Mouse (Mus musculus) inflammation-experienced regulatory T-cells, adult 6 months (primary cell): Measurements from ENCODE around the gene Fam169a. TPM values are rescaled to one million over a fixed set of nuclear protein-coding genes. Genes with fewer than 3 reads are reported as not detected.
A peak's percentile ranks its signal among the peaks of the same experiment; 100 is the strongest.
"Not testable (repeated sequence)": the region's sequence is repeated elsewhere in the genome, so short reads cannot be mapped to it uniquely, and the experiment has no call there.

Experiments
- ATAC-seq: one replicate; pipeline ENCODE4 v1.8.0; 2017
- polyA plus RNA-seq, 3 experiments: library from polyadenylated mRNA; unstranded; fragments of 100-300 nt; shearing (Covaris generic); gene quantifications; one replicate each; pipeline ENCODE4 v1.2.1; 2017

Gene Fam169a
- polyA plus RNA-seq, 3 experiments from 2014 or later, result 0.23 to 0.75 (median 0.37) TPM

- no peak for ATAC-seq
Observed at GRCm38 (mm10) chr13:97080615-97081014, 13.5 kb downstream of the Fam169a start.

DNA sequence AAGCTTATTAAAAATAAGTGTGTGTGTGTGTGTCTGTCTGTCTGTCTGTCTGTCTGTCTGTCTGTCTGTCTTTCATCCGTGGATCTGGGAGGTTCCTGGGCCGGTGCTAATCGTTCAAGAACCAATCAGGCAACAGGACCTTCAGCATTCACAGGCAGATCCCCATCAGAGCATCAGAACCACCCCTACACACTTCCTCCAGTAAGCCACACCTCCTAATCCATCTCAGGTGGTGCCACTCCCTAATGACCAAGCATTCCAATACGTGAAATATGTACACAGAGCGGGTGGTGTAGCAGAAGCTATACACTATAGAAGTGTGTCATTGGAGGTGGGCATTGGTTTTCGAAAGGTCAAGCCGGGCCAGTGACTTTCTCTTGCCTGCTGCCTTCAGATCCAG is 15.3 kb downstream of the Fam169a start:
- no peak for ATAC-seq

DNA sequence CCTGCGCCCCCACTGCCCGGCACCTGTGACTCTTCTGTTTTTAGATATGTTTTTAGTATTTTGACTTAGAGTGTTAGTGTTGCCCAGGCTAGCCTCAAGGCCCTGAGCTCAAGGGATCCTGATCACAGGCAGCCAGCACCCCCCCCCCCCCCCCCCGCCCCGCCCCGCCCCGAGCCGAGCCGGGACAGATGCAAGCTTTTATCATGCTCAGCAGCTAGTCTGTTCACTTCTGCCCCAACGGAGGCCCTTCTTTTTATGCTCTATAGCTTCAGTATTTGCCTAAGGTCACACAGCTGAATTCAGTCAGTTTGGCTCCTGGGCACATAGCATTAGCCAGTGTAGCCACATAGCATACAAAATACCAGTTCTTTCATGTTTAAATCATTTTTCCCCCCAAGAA is 19.2 kb downstream of the Fam169a start:
- no peak for ATAC-seq

- ATAC-seq, result no peak
Observed at GRCm38 (mm10) chr13:97087421-97087820, 20.3 kb downstream of the Fam169a start.

DNA sequence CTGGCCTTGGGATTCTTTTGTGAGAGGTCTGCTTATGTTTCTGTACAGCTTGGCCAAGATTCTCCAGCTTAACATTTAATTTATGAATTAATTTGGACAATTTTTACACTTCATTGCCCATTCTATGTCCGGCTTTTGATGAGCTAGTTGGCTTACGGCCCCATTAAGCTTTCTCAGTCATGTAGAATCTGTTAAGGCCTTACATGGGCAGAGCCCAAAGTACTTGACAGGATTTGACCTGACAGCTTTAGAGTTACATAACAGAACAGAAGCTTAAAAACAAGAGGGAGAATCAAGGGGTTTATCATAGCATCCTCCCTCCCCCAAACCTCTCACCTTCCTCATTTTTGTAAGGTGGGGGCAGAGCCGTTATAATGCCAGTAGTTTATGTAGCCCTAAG is 21.1 kb downstream of the Fam169a start:
- ATAC-seq, result no peak

DNA sequence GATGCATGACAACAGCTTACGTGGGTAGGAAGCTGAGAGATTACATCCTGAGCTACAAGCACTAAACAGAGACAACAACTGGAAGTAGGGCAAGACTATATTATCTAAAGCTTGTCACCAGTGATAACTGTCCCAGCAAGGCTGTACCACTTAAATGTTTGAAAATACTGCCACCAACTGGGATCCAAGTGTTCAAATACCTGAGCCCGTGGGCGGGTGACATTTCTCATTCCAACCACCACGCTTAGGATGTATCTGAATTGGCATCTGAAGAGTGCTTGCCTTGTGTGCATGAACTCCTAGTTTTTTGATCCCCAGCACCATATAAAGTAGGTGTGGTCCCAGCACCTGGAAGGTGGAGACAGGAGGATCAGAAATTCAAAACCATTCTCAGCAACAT is 28.6 kb downstream of the Fam169a start:
- no peak for ATAC-seq

DNA sequence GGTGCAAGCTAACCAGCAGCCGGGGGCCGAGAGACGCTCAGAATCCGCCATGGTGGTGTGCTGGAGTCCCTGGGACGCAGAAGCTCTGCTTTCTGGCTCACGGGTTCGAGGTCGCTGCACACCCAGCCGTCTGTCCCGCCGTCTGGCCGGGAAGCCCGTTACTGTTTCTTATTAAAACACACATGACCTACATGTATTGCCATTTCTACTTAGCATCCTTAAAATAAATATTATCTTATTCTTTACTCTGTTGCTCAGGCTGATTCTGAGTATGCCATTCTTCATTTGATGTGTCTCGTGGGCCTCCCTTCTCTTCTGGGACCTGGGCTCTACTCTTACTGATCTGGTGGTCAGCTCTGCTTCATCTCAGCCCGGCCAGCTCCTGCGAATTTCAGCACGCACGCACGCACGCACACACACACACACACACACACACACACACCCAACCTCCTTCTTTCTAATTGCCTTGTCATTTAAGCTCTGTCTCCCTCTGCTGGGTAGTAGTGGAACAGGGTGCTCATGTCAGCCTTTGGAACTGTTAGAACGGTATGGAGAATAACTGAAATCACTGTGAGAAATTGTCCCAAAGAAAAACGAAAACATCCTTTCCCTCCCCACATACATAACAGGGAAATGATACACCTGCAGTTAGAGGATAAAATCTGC is 32.2 kb downstream of the Fam169a start, which contains the start of gene Gm6169:
Gene Gm6169, minus strand, starts transcription at position 51 of the 666 bp plus-strand sequence.
- ATAC-seq, result no peak

- no peak for ATAC-seq
Observed at GRCm38 (mm10) chr13:97104996-97105395, 37.9 kb downstream of the Fam169a start.

GRCm38 (mm10) chr13:97107721-97108120 is 40.6 kb downstream of the Fam169a start:
- not testable (repeated sequence) for ATAC-seq

DNA sequence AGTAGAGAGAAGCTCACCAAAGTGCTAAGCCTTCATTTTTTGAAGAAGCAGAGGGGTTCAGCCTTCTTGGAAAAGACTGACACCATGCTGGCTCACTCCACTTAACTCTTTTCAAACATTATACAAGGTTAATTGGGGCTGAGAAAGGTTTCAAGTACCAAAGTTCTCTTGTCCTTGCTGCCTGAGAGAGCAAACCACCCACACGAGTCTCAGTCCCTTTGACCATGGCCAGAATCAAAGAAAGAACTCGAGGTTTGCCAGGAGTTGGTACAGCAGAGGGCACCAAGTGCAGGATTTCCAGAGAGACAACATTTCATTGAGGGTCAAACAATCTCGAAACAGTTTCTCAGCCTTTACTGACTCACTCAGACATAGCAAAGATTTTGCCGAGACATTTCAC is 42.0 kb downstream of the Fam169a start:
- ATAC-seq, result no peak

- no peak for ATAC-seq
Observed at GRCm38 (mm10) chr13:97121341-97121740, 54.3 kb downstream of the Fam169a start.

- ATAC-seq, result not testable (repeated sequence)
Observed at GRCm38 (mm10) chr13:97129654-97130053, 62.6 kb downstream of the Fam169a start.

- ATAC-seq, result not testable (repeated sequence)
Observed at GRCm38 (mm10) chr13:97130413-97130812, 63.3 kb downstream of the Fam169a start.

DNA sequence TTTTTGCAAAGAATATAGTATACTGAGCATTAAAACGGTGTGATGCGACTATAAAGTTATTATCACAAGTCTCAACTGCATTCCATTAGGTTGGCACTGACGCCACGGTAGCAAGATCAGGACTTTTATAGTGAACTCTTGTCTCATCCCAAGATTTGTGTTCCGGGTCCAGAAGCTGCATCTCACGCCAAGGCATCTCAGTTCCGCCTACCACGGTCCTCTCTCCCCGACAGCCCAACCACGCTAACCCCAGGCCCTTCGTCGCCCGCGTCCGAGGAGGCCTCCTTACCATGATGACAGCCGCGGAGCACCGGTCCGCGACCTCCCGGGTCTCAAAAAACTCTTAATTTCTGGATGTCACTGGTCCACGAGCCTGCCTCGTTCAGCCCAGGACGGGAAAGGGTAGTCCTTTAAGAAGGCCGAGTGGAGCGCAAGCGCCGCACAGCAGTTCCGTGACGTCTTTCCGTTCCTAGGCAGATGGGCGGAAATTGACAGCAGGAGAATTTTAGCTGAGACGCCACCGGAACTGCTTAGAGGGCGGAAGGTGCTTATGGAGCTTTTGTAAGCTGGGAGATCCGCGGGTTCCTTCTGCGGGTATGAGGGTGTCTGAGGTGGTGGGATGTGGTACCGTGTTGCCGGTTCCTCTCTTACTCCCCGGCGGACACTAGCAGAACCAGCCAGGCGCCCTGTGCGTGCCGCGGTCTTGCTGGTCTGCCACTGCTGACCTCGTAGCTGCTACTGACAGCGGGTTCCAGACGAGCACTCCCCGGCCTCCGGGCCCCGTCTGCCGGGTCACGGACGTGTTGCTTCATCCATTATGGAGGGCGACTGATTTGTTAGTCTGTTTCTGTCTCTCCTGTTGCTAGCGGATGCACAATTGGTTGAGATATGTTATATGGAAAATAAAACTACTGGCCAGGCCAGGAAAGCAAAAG is 70.6 kb downstream of the Fam169a start, which contains the start of the genes Gfm2 and Nsa2:
Gene Gfm2, plus strand, starts transcription at position 472 of the 935 bp plus-strand sequence.
Gene Nsa2, minus strand, starts transcription at position 472 of the 935 bp plus-strand sequence.
- peak; percentile 97 for ATAC-seq

GRCm38 (mm10) chr13:97138404-97138931 is 71.4 kb downstream of the Fam169a start:
- ATAC-seq, result not testable (repeated sequence)

DNA sequence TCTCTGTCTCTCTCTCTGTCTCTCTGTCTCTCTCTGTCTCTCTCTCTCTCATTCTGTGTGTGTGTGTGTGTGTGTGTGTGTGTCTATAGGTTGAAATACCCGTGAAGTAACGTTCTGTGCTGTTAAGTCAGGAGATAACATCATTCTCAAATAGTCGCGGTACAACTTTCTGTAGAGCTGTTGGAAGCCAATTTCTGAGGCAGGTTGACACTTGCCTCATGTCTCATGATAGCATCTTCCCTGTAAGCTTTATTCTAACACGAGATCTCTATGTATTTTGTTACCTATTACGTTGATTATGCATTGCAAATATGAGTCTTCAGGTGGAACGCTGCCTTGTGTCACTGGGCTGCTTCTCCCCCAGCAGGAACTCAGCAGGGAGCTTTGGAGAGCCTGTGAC is 75.2 kb downstream of the Fam169a start:
- ATAC-seq, result no peak

DNA sequence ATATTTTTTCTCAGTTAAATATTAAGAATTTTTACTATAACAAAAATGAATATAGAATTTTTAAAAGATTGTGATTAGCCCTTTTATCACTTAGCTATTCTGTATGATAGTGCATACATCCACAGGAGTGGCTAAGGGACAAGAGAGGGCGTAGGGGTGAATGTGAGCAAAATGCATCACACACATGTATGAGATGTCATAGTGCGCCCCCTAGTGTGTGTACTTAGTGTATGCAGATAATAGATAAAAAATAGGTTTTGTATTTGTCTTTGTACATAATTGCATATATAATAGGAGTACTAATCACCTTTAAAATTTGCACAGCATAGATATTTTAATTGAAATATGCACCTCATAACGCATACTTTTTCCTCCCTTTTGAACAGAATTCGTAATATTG is 78.7 kb downstream of the Fam169a start:
- peak; percentile 89 for ATAC-seq

DNA sequence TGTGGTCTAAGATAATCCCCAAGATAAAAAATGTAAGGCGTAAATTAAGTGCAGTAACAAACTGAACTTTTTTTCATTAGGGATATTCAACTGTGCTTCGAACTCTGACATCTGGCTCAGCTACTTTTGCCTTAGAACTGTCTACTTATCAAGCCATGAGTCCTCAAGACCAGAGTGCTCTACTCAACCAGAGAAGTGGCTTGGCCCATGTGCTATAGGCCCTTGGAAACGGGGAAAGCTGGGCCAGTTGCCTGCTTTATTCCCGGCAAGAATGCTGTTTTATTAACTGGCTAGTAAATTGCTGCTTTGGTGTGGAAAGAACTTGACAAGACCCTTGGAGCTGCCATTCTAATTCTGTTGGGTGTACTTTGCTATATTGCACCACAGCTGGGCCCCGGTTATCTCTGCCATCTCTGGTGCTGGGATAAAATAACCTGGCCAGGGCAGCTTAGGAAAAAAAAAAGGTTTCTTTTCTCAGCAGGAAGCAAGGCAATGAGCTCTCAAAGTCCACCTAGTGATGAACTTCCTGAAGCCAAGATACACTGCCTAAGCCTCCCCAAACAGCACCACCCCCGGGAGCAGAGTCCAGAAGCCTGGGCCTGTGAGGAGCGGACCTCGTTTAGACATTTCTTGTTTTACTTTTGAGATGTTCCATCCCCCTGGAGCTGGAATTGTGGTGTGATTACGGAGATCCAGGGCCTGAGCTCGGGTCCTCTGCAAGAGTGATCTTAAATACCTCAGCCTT is 108.6 kb downstream of the Fam169a start:
- ATAC-seq, result no peak

DNA sequence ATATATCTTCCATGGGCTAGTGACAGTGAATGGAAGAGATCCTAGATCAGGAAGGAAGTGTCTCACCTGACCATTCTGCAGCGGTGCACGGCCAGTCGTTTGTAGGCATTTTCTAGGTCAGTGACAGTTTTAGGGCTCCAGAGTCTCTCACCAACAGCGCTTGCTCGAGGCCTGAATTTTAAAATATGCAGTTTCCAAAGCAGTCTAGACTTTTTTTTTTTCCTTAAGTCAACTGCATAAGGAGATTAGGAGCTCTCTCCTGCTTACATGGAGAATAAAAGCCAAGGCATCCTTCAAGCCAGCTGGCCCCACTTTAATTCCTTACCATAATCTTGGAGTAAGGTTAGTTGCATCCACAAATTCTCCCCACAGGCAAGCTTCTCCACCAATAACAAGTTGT is 109.6 kb downstream of the Fam169a start:
- ATAC-seq, result no peak

GRCm38 (mm10) chr13:97178943-97179342 is 111.9 kb downstream of the Fam169a start:
- no peak for ATAC-seq

GRCm38 (mm10) chr13:97180113-97180828 is 113.2 kb downstream of the Fam169a start:
- ATAC-seq, result no peak
